Mouse (Mus musculus) urinary bladder, postnatal 4 days (tissue): ENCODE measurements around the gene Prpf40b.
A peak's percentile ranks its signal among the peaks of the same experiment; 100 is the strongest.

Source experiments
- DNase-seq, 2 experiments: peaks; one replicate each; pipeline ENCODE4 v3.0.0; 2021 to 2022; ENCODE audit warnings: low spot score in 2 of 2

The Prpf40b gene

GRCm38 (mm10) chr15:99332111-99332510, 37.2 kb downstream of the Prpf40b start:
- no peak for DNase-seq

GRCm38 (mm10) chr15:99332921-99333675, 38.2 kb downstream of the Prpf40b start:
- peak in 1 of 2 experiments; percentile 63 for DNase-seq

GRCm38 (mm10) chr15:99333676-99334065, 38.8 kb downstream of the Prpf40b start:
- no peak for DNase-seq

GRCm38 (mm10) chr15:99334500-99334899, 39.6 kb downstream of the Prpf40b start:
- no peak for DNase-seq

DNA sequence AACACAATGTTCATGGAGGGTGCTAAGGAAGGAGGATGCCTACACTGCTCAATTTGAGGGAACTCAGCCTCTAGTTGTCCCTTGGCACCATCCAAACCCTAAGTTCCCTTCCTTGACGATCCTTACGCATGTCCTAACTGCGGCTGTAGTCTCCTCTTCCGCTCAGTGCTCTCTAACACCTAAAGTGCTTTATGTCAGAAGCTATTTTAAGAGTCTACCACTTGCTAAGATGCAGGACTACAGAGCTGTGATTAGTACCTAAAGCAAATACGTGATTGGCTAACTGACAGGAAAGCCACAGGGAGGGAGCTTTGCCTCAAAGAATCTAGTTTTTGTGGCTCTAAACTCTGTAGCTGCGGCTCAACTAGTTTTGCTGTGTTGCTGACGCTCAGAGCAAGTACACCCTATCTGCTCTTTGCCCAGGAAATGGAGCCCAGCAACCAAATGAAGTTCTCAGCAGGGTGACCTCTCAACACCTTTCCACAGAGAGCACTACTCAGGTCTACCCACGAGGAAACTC, 41.0 kb downstream of the Prpf40b start:
- DNase-seq = no peak

- DNase-seq = no peak
Measured at GRCm38 (mm10) chr15:99338916-99339315, 44.0 kb downstream of the Prpf40b start.

DNA sequence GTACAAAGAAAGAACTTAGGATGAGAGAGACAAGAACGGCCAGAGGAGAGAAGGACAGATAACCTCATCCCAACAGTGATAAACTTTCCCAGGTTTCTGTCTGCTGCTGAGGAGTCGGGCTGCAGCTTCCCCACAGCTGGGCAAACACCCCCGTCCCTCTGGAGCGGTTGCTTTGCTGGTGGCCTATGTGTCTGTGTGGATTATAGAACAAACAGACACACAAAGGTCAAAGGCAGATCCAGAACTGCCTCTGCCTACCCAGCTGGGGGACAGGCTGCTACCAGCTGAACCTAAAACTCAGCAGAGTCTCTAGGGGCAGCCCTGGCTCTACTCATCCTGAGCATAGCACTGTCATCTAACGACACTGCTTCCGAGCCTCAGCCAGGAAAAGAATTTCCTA, 44.8 kb downstream of the Prpf40b start:
- DNase-seq = no peak

DNA sequence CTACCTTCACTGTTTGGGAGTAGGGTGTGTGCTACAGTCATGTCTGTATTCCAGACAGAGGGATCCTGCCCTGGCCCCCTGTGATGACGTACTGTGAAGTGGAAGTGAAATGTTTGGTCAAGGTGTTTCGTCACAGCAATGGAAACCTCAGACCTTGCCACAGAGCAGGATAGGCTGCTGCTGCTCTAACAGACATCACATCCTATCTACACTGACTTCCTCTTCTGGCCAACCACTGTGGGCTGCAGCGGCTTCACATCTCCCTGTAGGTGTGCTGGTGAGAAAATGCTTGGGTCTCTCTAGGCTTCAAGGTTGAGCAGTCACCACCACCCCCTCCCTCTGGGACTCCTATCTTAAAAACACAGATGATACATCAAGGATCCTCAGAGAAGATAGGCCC, 46.2 kb downstream of the Prpf40b start:
- DNase-seq = no peak

DNA sequence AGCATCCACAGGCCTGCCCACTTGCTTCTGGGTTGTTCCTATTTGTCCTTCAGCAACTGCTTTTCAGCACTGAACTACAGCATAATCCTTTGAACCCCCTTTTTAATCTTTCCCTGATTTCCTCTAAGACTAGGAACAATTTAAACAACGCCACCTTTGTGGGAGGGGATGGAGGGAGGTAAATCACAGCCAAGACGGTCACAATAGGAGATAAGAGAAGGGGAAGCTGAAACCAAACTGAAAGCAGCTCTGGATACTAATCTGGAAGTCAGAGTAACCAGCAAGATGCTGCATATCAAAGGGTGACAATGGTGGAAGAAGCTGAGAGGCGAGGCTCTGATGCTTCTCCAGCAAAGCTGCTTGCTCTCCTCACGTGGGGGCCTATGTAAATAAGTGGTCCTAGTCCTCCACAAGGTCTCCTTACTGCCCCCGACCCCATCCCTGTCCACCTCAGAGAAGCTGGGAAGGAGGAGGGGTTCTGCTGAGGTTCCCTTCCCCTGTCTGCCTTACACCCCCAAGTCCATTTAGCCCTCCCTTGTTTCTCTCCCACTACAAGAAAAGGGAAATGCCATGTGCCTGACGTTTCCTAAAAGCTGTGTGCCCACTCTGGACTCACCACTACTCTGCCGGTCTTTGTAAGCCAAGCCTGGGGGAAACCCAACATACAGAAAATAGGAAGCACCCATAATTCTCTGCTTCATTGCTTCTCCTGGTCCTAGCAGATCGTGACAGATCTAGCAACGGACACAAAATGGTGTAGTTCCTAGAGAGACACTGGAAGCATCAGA, 47.5 kb downstream of the Prpf40b start:
- DNase-seq = no peak

- no peak for DNase-seq
Measured at GRCm38 (mm10) chr15:99343414-99344147, 48.7 kb downstream of the Prpf40b start.

- DNase-seq = no peak
Measured at GRCm38 (mm10) chr15:99344148-99344870, 49.4 kb downstream of the Prpf40b start.

- DNase-seq = no peak
Measured at GRCm38 (mm10) chr15:99344961-99345360, 50.1 kb downstream of the Prpf40b start.

GRCm38 (mm10) chr15:99351610-99352009, 56.7 kb downstream of the Prpf40b start:
- no peak for DNase-seq

- no peak for DNase-seq
Measured at GRCm38 (mm10) chr15:99352306-99352705, 57.4 kb downstream of the Prpf40b start.

- no peak for DNase-seq
Measured at GRCm38 (mm10) chr15:99355660-99356059, 60.8 kb downstream of the Prpf40b start.

GRCm38 (mm10) chr15:99356462-99356861, 61.6 kb downstream of the Prpf40b start:
- no peak for DNase-seq

- no peak for DNase-seq
Measured at GRCm38 (mm10) chr15:99358952-99359351, 64.1 kb downstream of the Prpf40b start.

DNA sequence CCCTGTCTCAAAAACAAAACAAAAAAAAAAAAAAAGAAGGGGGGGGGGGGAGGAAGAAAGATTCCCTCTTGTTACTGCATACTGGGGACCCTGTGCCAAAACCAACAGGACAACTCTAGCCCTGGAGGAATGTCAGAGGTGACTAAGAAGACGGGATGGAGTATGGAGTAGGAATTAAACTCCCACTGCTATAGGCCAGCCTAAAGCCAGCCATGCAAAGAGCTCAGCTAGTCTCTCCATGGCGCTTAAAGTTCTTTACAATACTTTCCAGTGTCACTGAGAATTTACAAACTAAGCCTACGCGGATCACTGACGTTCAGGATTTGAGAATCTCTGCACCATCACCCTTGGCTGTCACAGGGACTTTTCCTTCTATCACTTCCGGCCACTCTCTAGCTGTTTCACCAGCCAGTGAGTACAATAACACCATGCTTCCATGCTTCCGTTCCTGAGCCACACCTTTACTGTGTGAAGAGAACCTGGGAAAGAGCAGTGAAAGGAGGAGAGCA, 69.2 kb downstream of the Prpf40b start:
- no peak for DNase-seq

- DNase-seq = no peak
Measured at GRCm38 (mm10) chr15:99364921-99365320, 70.0 kb downstream of the Prpf40b start.
